Mouse (Mus musculus): ENCODE measurements around the gene Olfr1370. TPM values are rescaled to one million over a fixed set of nuclear protein-coding genes. Genes with fewer than 3 reads are reported as not detected.
"Not testable (repeated sequence)": the region's sequence is repeated elsewhere in the genome, so short reads cannot be mapped to it uniquely, and the experiment has no call there.

The Olfr1370 gene
- total RNA-seq (2021), result not detected

GRCm38 (mm10) chr13:21074847-21075246 is at the start of gene Olfr1370:
Gene Olfr1370 (minus strand): TSS chr13:21074947.
- DNase-seq, result no peak
- intact Hi-C loops (cut with DNase I), result no loop called here

GRCm38 (mm10) chr13:21114121-21114520 is 39.4 kb upstream of the Olfr1370 start:
- intact Hi-C loops (cut with DNase I), result no loop called here
- no peak for DNase-seq

GRCm38 (mm10) chr13:21111183-21111582 is 36.4 kb upstream of the Olfr1370 start, which contains the start of gene Olfr1369-ps1:
Gene Olfr1369-ps1 (plus strand): TSS chr13:21111483.
- intact Hi-C loops (cut with DNase I); DNase-seq: not testable (repeated sequence)

- DNase-seq, result no peak
Measured at GRCm38 (mm10) chr13:21110441-21110840, 35.7 kb upstream of the Olfr1370 start.

GRCm38 (mm10) chr13:21109759-21110158 is 35.0 kb upstream of the Olfr1370 start:
- intact Hi-C loops (cut with DNase I), result no loop called here
- no peak for DNase-seq

More at GRCm38 (mm10) chr13:21110441-21110840, 35.7 kb upstream of the Olfr1370 start:
- intact Hi-C loops (cut with DNase I), result no loop called here

- DNase-seq, result no peak
- intact Hi-C loops (cut with DNase I), result no loop called here
Measured at GRCm38 (mm10) chr13:21082686-21083085, 7.9 kb upstream of the Olfr1370 start.

- intact Hi-C loops (cut with DNase I), result no loop called here
- DNase-seq, result no peak
Measured at GRCm38 (mm10) chr13:21066021-21066420, 8.7 kb downstream of the Olfr1370 start.

GRCm38 (mm10) chr13:21050118-21050517 is 24.6 kb downstream of the Olfr1370 start:
- intact Hi-C loops (cut with DNase I), result loop anchor here (5.0 kb wide), 1 partner anchor 753 kb away; no protein-coding TSS in a partner anchor
- no peak for DNase-seq

- no peak for DNase-seq
- intact Hi-C loops (cut with DNase I), result no loop called here
Measured at GRCm38 (mm10) chr13:21040589-21041199, 34.1 kb downstream of the Olfr1370 start.

- intact Hi-C loops (cut with DNase I), result loop anchor here (2.0 to 10.0 kb wide), 4 partner anchors 431 to 739 kb away; no protein-coding TSS in a partner anchor
- DNase-seq, result peak; percentile 28
Measured at GRCm38 (mm10) chr13:21035981-21036380, 38.8 kb downstream of the Olfr1370 start.

GRCm38 (mm10) chr13:21035011-21035410 is 39.7 kb downstream of the Olfr1370 start:
- DNase-seq, result no peak
- intact Hi-C loops (cut with DNase I), result loop anchor here (2.0 to 10.0 kb wide), 4 partner anchors 430 to 738 kb away; no protein-coding TSS in a partner anchor

GRCm38 (mm10) chr13:21033176-21033575 is 41.6 kb downstream of the Olfr1370 start:
- peak; percentile 91 for DNase-seq
- intact Hi-C loops (cut with DNase I), result loop anchor here (10.0 kb wide), 1 partner anchor 428 kb away; no protein-coding TSS in a partner anchor

GRCm38 (mm10) chr13:21024831-21025230 is 49.9 kb downstream of the Olfr1370 start:
- no peak for DNase-seq

More at GRCm38 (mm10) chr13:21024831-21025230, 49.9 kb downstream of the Olfr1370 start:
- intact Hi-C loops (cut with DNase I), result no loop called here

Other genes with a start within 250 kb of the Olfr1370 start
- not detected for gene Olfr1369-ps1, start 36.5 kb upstream of the Olfr1370 start, total RNA-seq (2021)
- gene Olfr263, start 54.7 kb upstream of the Olfr1370 start, total RNA-seq (2021), result not detected
- gene Olfr1368, start 70.9 kb upstream of the Olfr1370 start, total RNA-seq (2021), result not detected
- gene Trim27, start 104.5 kb upstream of the Olfr1370 start, total RNA-seq (2021), result 10 to 100 TPM; 57.6 to 65.0 TPM
- gene Gpx5, start 217.8 kb upstream of the Olfr1370 start, total RNA-seq (2021), result not detected
- gene Gpx6, start 237.2 kb upstream of the Olfr1370 start, total RNA-seq (2021), result not detected